Mouse (Mus musculus) liver, embryonic 16.5 days (tissue): ENCODE measurements around the gene Lrif1. TPM values are rescaled to one million over a fixed set of nuclear protein-coding genes. Genes with fewer than 3 reads are reported as not detected.

Source experiments
- polyA plus RNA-seq: library from polyadenylated mRNA; unstranded; fragments of >200 nt; fragmentation: Nextera tagmentation; extraction: Ambion mirVana; gene quantifications from 2 replicates; pipeline ENCODE4 v1.2.1, GENCODE M21; 2015

The Lrif1 gene
- polyA plus RNA-seq, 1 experiment from 2014 or later, result 3.7 TPM

Other genes with a start within 250 kb of the Lrif1 start
- 4.5 and 4.8 TPM in 2 replicates for gene Dennd2d, start 202.6 kb upstream of the Lrif1 start, polyA plus RNA-seq
- gene Dram2, start 137.2 kb upstream of the Lrif1 start, polyA plus RNA-seq, result 34.7 and 35.9 TPM in 2 replicates
- 31.9 and 33.0 TPM in 2 replicates for gene Cept1, start 137.2 kb upstream of the Lrif1 start, polyA plus RNA-seq
- gene Cd53, start 105.2 kb downstream of the Lrif1 start, polyA plus RNA-seq, result 30.2 and 32.9 TPM in 2 replicates
- gene Olfr266, start 141.3 kb downstream of the Lrif1 start, polyA plus RNA-seq, result not detected in 2 replicates